Mouse (Mus musculus) liver, adult (tissue): ENCODE data around the gene Gabrg3.

Experiments
- GATA4 ChIP-seq: IDR thresholded peaks from 2 replicates; pipeline ENCODE4 v1.6.1; 2014; ENCODE audit warnings: mild to moderate bottlenecking, low read length; ENCODE audit not compliant: insufficient replicate concordance

Gene Gabrg3

DNA sequence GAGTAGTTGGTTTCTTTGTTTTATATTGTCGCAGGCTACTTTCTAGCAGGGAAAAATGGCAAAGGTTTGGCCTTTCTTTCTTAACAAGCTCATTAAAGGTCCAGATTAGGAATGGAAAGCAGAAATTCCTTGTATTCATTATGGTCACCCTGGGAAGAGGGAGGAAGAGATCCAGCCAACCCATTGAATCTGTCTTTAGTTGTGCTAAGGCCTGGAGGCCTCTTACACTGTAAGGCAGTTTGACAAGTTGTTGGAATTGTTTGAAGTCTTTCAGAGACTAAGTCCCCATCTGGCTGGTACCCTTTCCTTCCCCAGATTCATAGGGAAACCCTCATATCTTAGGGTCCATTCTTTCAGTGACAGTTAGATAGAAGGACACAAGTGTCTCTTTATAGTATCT is 172.9 kb downstream of the Gabrg3 start:
- no peak for TF ChIP-seq GATA4

DNA sequence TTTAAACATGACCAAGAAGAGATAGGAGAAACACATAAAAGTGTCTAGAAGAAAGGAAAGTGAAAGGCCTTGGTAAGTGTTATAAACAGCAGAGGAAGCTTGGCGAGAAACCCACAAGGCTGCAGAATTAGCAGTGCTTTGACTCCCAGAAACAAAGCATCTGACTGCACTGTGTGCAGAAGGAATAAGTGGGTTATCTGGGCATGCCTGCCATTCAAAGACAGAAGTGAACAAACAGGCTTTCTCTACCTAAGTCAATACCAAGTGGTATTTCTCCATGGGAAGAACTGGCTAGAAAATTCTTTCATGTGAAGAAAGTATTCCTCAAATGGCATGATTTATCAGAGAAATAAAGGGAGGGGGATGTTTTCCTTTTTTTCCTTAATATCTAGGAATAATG is 201.0 kb downstream of the Gabrg3 start:
- no peak for TF ChIP-seq GATA4

DNA sequence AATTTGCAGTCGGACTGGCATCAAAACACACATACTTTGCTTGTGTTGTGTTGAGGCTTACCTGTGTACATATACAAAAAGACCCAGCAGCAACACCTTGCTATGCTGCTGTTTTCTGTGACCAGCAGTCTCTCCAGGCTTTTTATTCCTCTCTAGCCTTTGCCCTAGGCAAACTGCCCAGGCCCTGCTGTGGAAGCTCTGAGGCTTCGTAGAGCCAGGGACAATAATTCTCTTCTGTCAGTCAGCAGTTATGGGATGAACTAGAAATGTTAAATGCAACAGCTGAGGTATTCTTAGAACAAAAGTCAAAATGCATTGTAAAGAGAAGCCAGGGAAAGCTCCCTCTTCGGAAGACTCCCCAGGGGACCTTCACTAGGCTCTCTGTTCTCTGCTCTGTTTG is 220.1 kb downstream of the Gabrg3 start:
- no peak for TF ChIP-seq GATA4

DNA sequence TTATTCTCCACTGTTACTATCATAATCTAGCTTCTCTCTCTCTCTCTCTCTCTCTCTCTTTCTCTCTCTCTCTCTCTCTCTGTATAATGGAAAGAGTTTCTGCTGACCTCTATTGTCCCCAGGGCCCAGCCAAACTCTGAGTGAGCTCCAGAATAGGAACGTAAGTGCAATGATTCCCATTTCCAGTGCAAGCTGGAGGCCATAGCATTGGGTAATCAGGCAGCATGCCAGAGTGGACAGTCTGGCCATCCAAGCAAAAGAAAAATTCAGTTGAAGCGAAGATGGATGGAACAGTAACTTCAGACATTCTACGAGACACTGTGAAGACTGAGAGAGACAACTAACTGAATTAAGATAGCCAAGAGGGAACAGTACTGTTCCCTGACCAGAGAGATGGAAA is 228.8 kb downstream of the Gabrg3 start:
- TF ChIP-seq GATA4, result no peak

DNA sequence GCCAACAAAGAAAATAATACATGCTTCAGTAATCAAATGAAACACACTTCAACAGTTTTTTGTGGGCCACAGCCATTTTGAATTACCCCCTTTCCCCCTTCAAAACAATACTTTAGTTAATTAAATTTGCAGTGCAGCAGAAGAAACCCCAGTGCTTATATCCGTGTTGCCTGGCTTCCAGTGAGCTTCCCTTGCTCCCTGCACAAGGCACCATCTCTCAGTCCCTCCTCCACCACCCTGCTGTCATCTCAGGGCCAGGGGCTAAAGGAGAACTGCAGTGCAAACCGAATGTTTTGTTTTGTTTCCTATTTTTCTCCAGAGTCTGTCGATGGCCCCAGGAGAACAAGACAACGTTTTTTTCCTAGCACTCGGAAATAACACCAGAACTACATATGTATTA is 233.2 kb downstream of the Gabrg3 start:
- TF ChIP-seq GATA4, result no peak

DNA sequence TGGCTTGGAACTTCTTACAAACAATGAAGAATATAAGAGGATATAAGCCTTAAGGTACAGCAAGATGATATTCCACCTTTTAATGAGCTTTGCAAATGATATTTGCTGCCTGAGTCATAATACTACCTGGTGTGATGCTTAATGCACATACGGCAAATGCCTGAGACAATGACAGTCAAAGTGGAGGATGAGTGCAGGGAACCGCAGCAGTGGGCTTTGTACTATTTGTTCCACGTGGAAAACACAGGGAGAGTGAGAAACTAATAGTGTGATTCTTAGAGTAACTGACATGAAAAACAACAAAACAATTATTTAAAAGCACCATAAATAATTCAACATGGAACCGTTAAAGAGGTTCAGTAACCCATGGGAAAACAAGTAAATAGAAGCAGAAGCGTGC is 236.2 kb downstream of the Gabrg3 start:
- no peak for TF ChIP-seq GATA4

DNA sequence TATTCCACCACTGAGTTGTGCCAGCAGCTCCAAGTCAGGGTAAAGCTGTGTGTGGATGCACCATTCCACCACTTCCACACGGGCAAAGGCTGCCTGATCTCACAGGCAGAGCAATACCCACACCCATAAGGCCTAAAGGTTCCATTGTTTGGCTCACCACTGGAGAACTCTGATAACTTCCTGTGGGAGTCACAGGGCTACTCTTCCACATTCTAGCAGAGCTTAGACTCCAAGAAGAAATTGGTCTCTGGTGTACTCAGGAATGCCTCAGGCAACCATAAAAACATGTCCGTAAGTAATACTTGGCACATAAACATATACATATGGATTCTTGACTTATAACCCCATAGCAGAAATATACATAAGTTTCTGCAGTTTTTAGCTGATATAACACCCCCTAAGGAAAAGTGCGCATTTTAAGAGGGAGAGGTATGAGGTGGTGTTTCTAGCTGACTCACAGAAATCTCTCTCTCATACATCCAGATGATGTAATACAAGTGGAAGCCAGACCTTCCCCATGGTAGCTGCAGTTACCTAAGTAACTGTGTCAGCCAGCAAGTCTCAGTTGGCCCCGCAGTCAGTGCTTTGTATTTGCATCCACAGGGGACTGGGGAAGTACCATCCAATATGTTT is 248.8 kb downstream of the Gabrg3 start:
- TF ChIP-seq GATA4, result no peak

DNA sequence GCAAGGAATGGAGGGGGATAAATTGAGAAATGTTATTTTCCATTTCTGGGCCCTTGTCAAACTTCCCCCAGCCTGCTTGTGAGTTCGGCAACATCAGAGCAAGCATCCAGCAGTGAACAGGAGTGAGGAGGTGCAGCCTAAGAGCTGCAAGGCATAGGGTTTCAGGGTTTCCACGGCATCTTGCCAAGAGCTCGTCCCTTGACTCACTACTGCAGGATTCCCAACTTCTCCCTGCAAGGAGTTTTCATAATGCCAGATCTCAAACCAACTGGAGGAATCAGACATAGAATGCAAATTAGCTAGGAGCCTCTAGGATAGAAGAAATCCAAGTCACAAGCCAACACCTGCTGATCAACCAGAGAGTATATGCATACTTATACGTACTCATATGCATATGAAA is 254.0 kb downstream of the Gabrg3 start:
- TF ChIP-seq GATA4, result no peak

DNA sequence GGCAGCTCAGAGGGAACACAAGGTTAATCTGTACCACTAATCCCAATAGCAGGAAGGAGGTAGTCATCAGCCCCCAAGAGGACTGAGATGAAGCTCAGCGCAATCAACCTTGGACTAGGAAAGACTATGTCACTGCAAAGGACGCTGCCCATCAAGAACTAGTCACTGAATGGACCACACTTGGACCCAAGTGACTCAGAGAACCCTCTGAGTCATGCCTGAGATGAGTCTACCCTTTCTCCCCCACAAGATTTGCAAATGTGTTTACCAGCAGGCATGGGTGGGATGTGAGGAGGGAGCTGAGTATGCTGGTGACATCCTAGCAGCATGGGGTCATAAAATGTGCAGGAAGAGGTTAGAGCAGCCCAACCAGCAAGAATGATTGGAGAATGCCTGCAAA is 254.5 kb downstream of the Gabrg3 start:
- no peak for TF ChIP-seq GATA4

DNA sequence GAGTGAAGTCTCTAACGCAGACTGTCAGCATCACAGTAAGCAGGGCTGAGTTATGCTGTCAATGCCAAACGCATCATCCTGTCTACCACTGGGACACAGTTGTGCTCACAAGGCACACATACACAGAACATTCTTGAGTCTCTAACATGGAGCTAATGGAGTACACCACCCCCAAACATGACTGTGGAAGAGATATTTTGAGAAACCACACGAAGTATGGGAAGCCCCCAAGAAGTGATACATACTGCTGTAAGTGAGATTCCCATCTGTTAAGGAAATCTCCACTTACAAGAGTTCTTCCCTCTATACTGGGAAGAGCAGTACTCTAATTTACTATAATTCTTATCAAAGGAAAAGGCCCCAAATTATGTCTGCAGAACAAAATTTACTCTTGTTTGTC is 286.9 kb downstream of the Gabrg3 start:
- no peak for TF ChIP-seq GATA4

DNA sequence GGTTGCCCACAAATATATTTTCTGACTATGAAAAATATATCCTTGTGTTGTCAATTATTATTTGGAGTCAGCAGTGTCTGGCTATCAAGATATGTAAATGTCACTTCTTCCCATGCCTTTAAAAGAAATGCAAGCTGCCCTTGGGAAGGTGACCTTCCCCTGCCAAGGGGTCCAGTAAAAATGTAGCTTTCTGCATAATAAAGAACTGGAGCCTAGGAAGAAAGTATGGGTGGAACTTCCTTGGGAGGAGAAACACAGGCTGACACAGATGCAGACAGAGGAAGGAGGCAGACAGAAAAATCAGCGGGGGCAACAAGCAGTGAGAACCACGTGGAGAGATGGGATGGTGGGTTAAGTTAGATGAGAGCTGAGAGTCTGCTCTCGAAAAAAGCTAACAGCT is 304.9 kb downstream of the Gabrg3 start:
- TF ChIP-seq GATA4, result no peak

DNA sequence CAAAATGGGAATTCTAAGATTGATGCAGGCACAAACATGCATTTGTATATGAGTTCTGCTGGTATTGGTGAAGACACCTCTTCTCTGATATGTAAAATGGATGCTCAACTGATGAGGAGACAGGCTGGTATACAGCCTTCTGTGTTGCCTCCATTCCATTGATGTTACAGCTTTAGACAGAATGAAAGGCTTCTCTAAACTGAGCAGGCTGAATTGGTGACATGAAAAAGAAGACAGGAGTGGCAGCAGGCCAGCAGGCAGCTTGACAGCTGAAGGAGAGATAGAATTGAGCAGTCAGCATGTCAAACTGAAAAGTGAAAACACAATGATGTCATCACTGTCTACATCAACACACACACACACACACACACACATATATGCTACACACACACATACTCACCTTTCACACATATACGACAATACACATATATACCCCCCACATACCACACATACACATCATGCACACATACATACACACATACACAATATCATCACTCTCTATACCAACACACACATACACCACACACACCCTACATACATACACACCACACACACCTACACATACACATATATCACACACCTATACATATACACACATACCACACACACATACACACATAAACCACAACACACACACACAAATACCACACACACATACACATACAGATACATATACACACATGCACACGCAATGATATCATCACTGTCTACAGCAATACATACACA is 315.4 kb downstream of the Gabrg3 start:
- no peak for TF ChIP-seq GATA4

DNA sequence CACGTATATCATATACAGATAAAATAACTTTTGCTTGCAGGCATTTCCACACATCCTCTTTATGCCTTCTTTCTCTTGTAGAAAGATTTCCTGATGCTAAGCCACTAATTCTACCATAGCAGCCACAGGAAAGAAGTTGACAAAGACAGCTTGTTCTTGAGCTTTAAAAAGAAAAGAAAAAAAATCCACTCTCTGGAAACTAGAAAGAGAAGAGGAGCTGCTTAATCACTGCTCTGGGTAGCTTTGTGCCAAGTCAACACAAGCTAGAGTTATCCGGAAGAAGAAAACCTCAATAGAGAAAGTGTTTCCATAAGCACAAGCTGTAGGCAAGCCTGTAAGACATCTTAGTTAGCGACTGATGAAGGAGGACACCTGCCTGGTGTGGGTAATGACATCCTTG is 321.6 kb downstream of the Gabrg3 start:
- no peak for TF ChIP-seq GATA4

DNA sequence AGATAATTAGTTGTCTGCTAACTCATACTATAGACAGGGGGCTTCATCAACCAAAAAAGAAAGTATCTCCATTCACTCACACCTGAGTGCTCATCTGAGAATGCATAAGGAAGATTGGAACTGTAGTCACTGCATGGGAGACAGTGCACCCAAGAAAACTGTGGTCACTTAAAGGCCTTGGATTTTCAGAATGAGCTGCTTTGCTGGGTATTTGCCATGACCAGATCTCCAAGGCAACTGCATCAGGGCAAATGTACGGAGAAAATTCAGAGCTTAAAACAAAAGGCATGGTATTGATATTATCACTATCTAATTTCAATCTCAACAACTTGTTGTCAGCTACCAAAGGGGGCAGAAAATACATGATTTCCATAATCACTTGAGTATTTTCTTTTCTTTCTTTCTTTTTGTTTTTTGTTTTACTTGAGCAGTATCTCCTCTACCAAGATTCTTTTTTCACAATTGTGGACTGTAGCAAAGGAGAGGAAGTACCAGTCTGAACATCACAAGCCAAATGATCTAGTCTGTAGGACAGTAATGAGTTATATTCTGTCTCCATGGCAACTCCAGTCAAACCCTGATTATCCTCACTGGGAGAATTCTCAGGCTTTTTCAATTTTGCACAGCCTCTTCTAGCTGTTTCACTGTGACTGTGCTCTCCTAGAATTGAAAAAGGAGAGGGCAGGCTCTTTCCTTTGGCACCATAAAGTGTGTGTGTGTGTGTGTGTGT is 335.9 kb downstream of the Gabrg3 start:
- no peak for TF ChIP-seq GATA4

DNA sequence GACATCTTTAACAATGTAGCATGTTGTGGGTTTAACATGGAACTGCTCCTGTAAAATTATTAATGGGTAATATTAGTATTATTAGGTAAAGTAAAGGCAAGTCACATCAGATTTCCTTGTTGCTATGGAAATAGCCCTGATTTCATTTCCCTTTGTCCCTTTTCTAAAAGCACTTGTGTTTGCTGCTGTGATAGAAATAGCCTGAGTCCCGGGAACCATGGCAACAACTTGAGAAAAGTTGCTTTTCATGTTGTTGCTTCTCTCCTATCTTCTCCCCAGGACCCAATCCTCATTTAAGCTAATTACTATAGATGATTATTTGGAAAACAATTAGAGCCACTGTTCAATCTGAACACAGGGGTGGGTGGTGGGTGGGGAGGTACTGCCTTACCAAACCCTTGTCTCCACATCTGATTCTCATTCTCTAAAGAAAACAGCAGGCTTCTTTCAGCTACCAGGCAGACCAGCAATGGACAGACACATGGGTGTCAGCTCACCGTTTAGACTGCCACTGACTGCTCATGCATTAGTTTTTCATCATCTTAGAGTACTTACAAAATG is 349.0 kb downstream of the Gabrg3 start:
- TF ChIP-seq GATA4, result no peak

DNA sequence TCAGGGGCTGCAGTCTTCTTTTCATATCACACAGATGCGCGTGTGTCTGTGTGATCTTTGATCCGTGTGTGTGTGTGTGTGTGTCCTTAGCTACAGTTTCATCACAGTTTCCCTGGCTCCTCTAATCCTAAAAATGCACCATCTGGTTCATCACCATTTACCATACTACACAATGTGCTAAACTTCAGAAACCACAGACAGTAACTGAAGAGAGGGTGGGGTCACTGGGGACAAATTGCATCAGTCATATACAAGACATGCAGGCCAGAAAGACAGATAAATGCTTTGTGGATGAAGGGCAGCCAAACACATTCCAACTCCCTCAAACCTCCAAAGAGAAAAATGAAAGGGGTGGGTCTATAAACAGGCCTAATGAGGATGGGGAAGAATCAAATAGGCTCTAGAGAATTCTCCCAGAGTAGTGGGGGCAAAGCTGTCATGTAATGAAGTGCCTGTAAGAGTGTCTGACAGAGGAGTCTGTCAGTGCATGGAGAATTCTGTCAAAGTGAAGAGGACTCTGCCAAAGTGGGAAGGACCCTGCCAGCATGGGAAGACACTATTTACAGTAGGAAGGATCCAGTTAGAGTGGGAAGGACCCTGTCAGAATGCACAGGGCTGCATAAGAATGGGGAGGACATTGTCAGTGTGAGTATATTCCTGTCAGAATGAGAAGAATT is 386.3 kb downstream of the Gabrg3 start:
- TF ChIP-seq GATA4, result no peak
